Mouse (Mus musculus): ENCODE data around the gene Ltbp1.

GRCm38 (mm10) chr17:75071749-75072148, 66.4 kb downstream of the Ltbp1 start:
- TF ChIP-seq POLR2A (IDR thresholded peaks at IDR 0.05; ENCODE audit: low read depth, low read length) = no peak
- TF ChIP-seq USF1 (IDR thresholded peaks at IDR 0.05; ENCODE audit: low read depth, low read length) = no peak
- TF ChIP-seq UBTF (IDR thresholded peaks at IDR 0.05; ENCODE audit: low read depth, low read length) = no peak
- TF ChIP-seq CTCF (conservative IDR thresholded peaks at IDR 0.05 in 1 of 2, IDR thresholded peaks at IDR 0.05 in 1 of 2; ENCODE audit: low read depth in 2 of 2, low read length in 2 of 2) = no peak
- TF ChIP-seq EP300 (IDR thresholded peaks at IDR 0.05; ENCODE audit: low read length) = no peak

Measured in CH12.LX (cell line).